Mouse (Mus musculus) midbrain, embryonic 16.5 days (tissue): ENCODE measurements around the gene Myh9. TPM values are rescaled to one million over a fixed set of nuclear protein-coding genes. Genes with fewer than 3 reads are reported as not detected.

Experiments used
- ATAC-seq: fragments of 200-750 bp; cut with Nextera tagmentation; 2 replicates; pipeline ENCODE4 v1.8.0; 2017; ENCODE audit warnings: moderate TSS enrichment
- H3K27ac ChIP-seq: fragments of 300-500 bp; sonication (generic); 2 replicates; pipeline ENCODE4 v1.5.1; 2014; ENCODE audit warnings: mild to moderate bottlenecking, low read length, mixed read lengths
- H3K27me3 ChIP-seq: fragments of 300-500 bp; sonication (generic); 2 replicates; pipeline ENCODE4 v1.6.1; 2014; ENCODE audit warnings: low read depth, low read length, mixed read lengths; ENCODE audit not compliant: control insufficient read depth, insufficient read depth
- H3K36me3 ChIP-seq: fragments of 300-500 bp; sonication (generic); 2 replicates; pipeline ENCODE4 v1.6.1; 2014; ENCODE audit warnings: mild to moderate bottlenecking, low read length, moderate library complexity, mixed read lengths; ENCODE audit not compliant: control insufficient read depth, insufficient read depth
- H3K4me1 ChIP-seq: fragments of 300-500 bp; sonication (generic); 2 replicates; pipeline ENCODE4 v1.6.1; 2014; ENCODE audit warnings: mild to moderate bottlenecking, low read length, mixed read lengths; ENCODE audit not compliant: control insufficient read depth, insufficient read depth
- H3K4me2 ChIP-seq: fragments of 300-500 bp; sonication (generic); 2 replicates; pipeline ENCODE4 v1.6.1; 2014; ENCODE audit warnings: mild to moderate bottlenecking, low read length, mixed read lengths
- H3K4me3 ChIP-seq: fragments of 300-500 bp; sonication (generic); 2 replicates; pipeline ENCODE4 v1.5.1; 2014; ENCODE audit warnings: low read depth, mild to moderate bottlenecking, low read length, moderate library complexity, mixed read lengths
- H3K9ac ChIP-seq: fragments of 300-500 bp; sonication (generic); 2 replicates; pipeline ENCODE4 v1.6.1; 2014; ENCODE audit warnings: low read depth, low read length, mixed read lengths
- H3K9me3 ChIP-seq: fragments of 300-500 bp; sonication (generic); replicated peaks from 2 replicates; pipeline ENCODE4 v1.6.1; 2014; ENCODE audit warnings: mild to moderate bottlenecking, low read length, mixed read lengths; ENCODE audit not compliant: control insufficient read depth, poor library complexity, severe bottlenecking
- WGBS: fragments of 180-500 bp; shearing (Covaris S2); extraction: QIAGEN DNeasy Blood & Tissue Kit; methylation state at CpG from one replicate; pipeline ENCODE4 v1.1.7; 2014; 5-methylcytosine and 5-hydroxymethylcytosine counted together
- polyA plus RNA-seq: library from polyadenylated mRNA; unstranded; fragments of >200 nt; fragmentation: Nextera tagmentation; extraction: Ambion mirVana; gene quantifications from 2 replicates; pipeline ENCODE4 v1.2.1, GENCODE M21; 2015

The Myh9 gene
- polyA plus RNA-seq, 1 experiment from 2014 or later: 9.5 TPM

DNA sequence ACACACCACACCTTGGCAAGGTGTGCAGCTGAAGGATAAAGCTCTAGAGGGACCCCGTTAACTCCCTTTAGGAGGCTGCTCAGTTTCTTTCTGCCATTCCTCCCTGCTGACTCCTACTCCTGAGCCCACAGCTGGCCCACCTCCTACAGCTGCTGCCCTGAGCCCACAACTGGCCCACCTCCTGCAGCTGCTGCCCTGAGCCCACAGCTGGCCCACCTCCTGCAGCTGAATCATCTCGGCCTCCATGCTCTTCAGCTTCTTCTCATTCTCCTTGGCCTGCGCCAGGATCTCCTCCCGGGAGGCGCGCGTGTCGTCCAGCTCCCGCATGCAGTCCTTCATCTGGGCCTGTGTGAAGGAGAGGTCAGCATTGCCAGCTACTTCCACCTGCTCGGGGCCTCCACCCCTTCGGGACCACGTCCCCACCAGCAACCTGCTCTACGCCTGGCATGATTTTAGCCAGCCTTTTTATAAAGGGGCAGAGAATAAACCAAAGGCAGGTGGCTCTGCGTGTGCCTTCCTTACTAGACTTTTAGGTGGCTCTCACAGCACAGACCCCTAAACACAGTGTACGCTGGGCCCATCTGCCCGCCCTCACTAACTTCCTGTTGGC lies 76.4 kb downstream of the Myh9 start:
- H3K4me3 ChIP-seq: no peak overlapping the region
- no peak overlapping the region for H3K9ac ChIP-seq
- H3K27ac ChIP-seq: no peak overlapping the region
- no peak for ATAC-seq
- H3K36me3 ChIP-seq: peaks cover 50% of the 10 kb centered on the region
- no peaks in the 10 kb centered on the region for H3K27me3 ChIP-seq
- WGBS: 92% methylated on average over 16 of the region's 16 CpGs
- no peaks in the 10 kb centered on the region for H3K9me3 ChIP-seq
- H3K4me1 ChIP-seq: no peaks in the 10 kb centered on the region
- H3K4me2 ChIP-seq: no peak overlapping the region

DNA sequence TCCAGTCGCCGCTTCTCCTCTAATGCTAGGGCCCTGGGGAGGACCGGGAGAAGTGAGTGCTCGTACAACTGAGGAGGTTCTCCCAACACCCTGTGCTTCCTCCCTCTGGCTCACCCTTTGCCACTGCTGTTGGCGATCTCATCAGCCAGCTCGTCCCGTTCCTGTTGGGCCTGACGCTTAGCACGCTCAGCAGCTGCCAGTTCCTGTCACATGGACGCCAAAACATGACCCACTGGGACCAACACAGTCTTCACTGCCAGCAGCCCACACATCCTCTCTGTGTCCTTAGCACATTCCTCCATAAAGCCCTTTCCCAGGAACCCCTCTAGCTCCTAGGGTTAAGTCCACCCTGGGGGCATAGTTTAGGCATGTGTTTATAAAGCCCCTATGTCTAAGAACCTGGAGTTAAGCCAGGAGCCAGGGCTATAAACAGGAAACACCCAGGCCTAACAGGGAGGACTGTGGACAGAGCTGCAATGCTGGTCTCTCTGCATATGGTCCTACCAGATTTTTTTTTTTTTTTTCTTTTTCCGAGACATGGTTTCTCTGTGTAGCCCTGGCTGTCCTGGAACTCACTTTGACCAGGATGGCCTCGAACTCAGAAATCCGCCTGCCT lies 77.5 kb downstream of the Myh9 start:
- ATAC-seq: no peak
- Histone ChIP-seq H3K4me1 (no peaks in the 10 kb centered on the region), H3K9me3 (no peaks in the 10 kb centered on the region), H3K4me2 (no peak overlapping the region), H3K27me3 (no peaks in the 10 kb centered on the region), H3K9ac (no peak overlapping the region), H3K27ac (no peak overlapping the region), H3K36me3 (peaks cover 46% of the 10 kb centered on the region), H3K4me3 (no peak overlapping the region)
- WGBS: 84% methylated on average over 13 of the region's 13 CpGs

DNA sequence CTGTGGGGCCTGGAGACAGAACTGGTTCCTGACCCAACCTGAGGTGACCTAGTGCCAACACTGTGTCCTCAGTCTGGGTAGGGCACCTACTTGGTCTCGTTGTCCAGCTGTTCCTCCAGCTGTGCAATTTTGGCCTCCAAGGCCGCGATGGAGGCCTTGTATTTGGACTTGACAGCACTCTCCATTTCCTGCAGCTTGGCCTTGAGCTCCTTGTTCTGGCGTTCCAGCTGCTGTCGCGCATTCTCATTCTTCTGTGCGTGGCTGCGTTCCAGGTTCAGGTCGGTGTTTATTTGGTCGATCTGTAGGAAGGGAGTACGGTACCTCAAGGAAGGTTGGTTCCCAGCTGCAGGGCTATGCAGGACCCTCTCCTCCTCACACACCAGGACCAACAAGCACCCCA lies 78.3 kb downstream of the Myh9 start:
- peaks cover 38% of the 10 kb centered on the region for H3K36me3 ChIP-seq
- 97% methylated on average over 11 of the region's 11 CpGs for WGBS
- no peak for ATAC-seq

DNA sequence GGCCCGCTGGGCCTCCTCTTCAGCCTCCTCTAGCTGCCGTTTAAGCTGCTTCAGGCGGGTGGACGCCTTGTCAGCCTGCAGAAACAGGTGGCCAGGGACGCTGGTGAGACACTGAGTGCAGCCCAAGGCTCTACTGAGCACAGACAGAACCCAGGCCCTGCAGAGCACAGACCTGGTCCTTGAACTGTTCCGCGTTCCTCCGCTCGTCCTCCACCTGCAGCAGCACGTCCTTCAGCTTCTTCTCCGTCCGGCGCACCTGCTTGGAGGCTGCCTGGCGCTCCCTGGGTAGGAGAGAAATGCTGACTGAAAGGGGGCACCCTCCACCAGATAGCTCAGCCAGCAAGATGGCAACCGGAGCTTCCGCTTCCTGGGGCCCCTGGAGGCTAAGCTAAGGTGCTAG lies 78.9 kb downstream of the Myh9 start:
- Histone ChIP-seq H3K9me3 (no peaks in the 10 kb centered on the region), H3K4me3 (no peak overlapping the region), H3K4me1 (no peaks in the 10 kb centered on the region), H3K4me2 (no peak overlapping the region), H3K9ac (no peak overlapping the region), H3K27ac (no peak overlapping the region), H3K27me3 (no peaks in the 10 kb centered on the region), H3K36me3 (peaks cover 32% of the 10 kb centered on the region)
- WGBS: 93% methylated on average over 16 of the region's 16 CpGs
- no peak for ATAC-seq

More for the DNA sequence above, 78.3 kb downstream of the Myh9 start:
- Histone ChIP-seq H3K27ac (no peak overlapping the region), H3K9ac (no peak overlapping the region), H3K9me3 (no peaks in the 10 kb centered on the region), H3K4me2 (no peak overlapping the region), H3K4me3 (no peak overlapping the region), H3K4me1 (no peaks in the 10 kb centered on the region), H3K27me3 (no peaks in the 10 kb centered on the region)

DNA sequence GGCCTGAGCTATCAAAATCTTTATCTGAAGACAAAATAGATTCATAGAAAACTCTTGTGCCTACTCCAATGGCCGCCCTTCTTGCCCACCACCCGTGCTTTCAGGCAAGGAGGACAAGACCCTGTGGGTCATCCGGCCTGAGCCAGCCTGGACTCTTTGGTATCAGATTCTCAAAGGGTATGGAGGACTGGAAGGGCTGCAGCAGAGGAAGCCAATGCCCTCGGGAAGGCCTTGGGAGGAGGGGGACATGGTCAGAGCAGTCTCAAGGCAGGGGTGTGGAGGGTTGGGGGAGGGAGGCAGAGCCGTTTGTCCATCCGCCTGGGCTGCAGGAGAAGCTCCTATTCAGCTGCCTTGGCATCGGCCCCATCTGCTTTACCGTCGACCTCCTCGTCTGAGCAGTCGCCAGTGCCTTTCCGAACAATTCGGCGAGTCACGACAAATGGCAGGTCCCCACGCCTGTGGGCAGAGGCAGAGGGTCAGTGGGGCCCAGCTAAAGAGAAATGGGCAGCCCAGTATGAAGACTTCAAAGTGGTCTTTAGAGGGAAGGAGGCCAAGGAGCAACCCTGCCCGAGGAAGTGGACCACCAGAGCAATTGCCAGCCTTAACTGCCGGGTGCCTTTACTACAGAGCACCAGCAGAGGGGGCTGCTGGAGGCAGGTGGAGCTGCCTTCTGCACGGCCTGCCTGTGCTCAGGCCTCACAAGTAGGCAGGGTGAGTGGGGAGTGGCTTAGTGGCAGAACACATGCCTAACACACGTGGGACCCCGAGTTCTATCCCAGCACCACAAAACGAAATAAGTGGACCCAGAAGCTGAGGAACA lies 80.2 kb downstream of the Myh9 start:
- 77% methylated on average over 22 of the region's 22 CpGs for WGBS
- no peak for ATAC-seq
- Histone ChIP-seq H3K9ac (no peak overlapping the region), H3K4me2 (no peak overlapping the region), H3K36me3 (peaks cover 23% of the 10 kb centered on the region), H3K4me1 (no peaks in the 10 kb centered on the region), H3K4me3 (no peak overlapping the region), H3K9me3 (no peaks in the 10 kb centered on the region), H3K27me3 (no peaks in the 10 kb centered on the region), H3K27ac (no peak overlapping the region)

DNA sequence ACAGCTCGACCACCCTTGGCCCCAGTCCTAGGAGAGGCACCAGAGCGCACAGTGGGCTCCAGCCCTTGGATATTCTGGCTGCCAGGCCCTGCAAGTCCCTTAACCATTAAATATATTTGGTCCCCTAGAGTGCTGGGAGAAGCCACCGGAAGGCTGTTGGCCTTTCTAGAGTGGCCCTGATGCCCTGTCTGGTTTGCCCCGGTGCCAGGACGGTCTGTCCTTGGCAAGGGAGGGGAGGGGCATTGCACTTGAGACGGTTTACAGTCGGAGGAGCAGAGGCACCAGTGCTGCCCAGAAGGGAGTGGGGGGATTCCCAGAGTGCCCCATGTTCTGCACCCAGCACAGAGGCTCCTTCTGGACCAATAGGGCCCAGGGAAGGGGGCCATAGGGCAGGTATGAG lies 80.9 kb downstream of the Myh9 start:
- H3K27ac ChIP-seq: no peak overlapping the region
- H3K27me3 ChIP-seq: no peaks in the 10 kb centered on the region
- H3K4me3 ChIP-seq: no peak overlapping the region
- no peaks in the 10 kb centered on the region for H3K9me3 ChIP-seq
- no peak overlapping the region for H3K9ac ChIP-seq
- H3K36me3 ChIP-seq: peaks cover 19% of the 10 kb centered on the region
- ATAC-seq: no peak
- no peaks in the 10 kb centered on the region for H3K4me1 ChIP-seq
- no peak overlapping the region for H3K4me2 ChIP-seq
- WGBS: 98% methylated on average over 7 of the region's 7 CpGs

DNA sequence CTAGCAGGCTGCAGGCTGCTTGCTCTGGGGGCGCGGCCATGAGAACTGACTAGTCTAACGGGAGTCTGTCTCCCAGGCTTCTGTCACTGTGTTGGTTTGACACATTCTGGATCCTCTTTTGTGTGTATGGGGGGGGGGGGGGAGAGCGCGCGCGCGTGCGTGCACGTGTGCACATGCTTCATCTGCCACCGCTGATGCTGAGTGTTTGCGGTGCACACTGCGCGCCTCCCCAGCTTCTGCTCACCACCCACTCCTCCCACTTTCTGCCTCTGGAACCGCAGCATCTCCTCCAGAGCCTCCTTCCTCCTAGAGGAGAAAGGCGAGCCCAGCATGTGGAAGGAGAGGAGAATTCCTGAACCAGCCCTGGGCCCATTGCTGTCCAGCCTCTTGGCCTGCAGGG lies 81.9 kb downstream of the Myh9 start:
- no peak for ATAC-seq
- H3K36me3 ChIP-seq: peaks cover 17% of the 10 kb centered on the region
- H3K9me3 ChIP-seq: no peaks in the 10 kb centered on the region
- no peaks in the 10 kb centered on the region for H3K27me3 ChIP-seq
- 92% methylated on average over 6 of the region's 16 CpGs for WGBS
- H3K27ac ChIP-seq: no peak overlapping the region
- H3K4me2 ChIP-seq: no peak overlapping the region
- H3K4me1 ChIP-seq: no peaks in the 10 kb centered on the region
- no peak overlapping the region for H3K9ac ChIP-seq
- H3K4me3 ChIP-seq: no peak overlapping the region

DNA sequence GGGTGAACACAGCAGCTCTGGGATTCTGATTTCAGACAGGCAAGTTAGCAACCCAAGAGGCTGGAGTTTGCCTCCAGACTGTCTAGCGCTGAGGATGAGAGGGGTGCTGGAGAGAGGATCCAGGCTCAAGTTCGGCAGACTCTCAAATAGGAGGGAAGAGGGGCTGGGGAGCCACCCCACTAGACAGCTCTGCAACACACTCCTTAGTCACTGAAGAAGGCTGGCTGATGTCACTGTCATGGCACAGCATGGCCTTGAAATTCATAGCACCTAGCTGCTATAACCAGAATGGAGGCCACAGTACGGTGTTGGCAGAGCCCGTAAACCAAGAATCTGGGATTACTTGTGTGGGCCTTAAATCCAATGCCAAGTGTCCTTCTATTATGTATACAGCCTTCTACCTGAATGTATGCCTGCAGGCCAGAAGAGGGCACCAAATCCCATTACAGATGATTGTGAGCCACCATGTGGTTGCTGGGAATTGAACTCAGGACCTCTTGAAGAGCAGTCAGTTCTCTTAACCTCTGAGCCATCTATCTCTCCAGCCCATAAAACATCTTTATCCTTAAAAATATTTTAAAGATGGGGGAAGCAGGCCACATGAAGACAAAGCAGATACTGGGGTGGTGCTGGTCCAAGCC lies 84.3 kb downstream of the Myh9 start:
- no peak overlapping the region for H3K4me2 ChIP-seq
- H3K4me1 ChIP-seq: no peaks in the 10 kb centered on the region
- 83% methylated on average over 4 of the region's 4 CpGs for WGBS
- H3K27ac ChIP-seq: no peak overlapping the region
- no peak overlapping the region for H3K4me3 ChIP-seq
- H3K9ac ChIP-seq: no peak overlapping the region
- H3K36me3 ChIP-seq: peaks cover 3% of the 10 kb centered on the region; the same call in 1 of the 2 replicates
- H3K27me3 ChIP-seq: no peaks in the 10 kb centered on the region
- ATAC-seq: no peak
- no peaks in the 10 kb centered on the region for H3K9me3 ChIP-seq
